In the genomic region with DNA sequence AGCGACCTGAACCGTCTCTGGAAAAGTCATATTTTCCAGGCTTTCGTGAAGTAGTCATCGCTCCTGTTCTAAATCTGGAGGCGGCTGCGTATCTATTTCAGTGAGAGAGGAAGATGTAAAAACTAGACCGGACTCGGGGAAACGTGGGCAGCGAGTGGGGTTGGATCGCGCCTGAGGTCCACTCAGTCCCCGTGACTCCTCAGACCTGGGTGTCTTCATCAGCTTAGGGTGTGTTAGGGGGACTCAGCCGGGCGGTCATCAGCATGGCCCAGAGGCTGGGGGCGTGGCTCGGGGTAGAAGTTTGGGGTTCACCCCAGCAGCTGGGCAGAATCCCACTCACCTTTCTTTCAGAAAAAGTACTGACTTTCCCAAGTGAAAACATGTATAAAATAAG, we compare ENCODE assay signal across 8 mouse cellular contexts.
DNase-seq lines count a peak whose midpoint lies in the region; ATAC-seq and TF ChIP-seq lines count a peak whose summit lies in the region.

No protein-coding gene starts in this region.

- TF ChIP-seq CTCF in MEL (IDR thresholded peaks at IDR 0.05 in 2 of 3, conservative IDR thresholded peaks at IDR 0.05 in 1 of 3; ENCODE audit: control insufficient read depth in 1 of 3, insufficient read depth in 1 of 3, low read depth in 2 of 3, low read length in 3 of 3, poor library complexity in 1 of 3, severe bottlenecking in 1 of 3): no peak

- H3K4me1 ChIP-seq in heart, embryonic 12.5 days (replicated peaks): peaks cover 7% of the 10 kb centered on the region
- H3K4me1 ChIP-seq in MEL (ENCODE audit: control insufficient read depth in 1 of 2, insufficient read depth in 2 of 2, low read length in 2 of 2): peaks cover 0 to 3% of the 10 kb centered on the region in 2 experiments; a peak in 2 of 4 replicates
- peaks cover 8% of the 10 kb centered on the region; the same call in 1 of the 2 replicates for H3K4me1 ChIP-seq in heart, embryonic 16.5 days (ENCODE audit: control insufficient read depth, insufficient read depth, low read length)
- peaks cover 5% of the 10 kb centered on the region; the same call in 1 of the 2 replicates for H3K4me1 ChIP-seq in liver, embryonic 16.5 days (ENCODE audit: control insufficient read depth, low read depth, low read length)

- peak overlapping the region; percentile 63 for H3K4me3 ChIP-seq in heart, embryonic 12.5 days
- peak overlapping the region; percentile 44 to 64 for H3K4me3 ChIP-seq in MEL (ENCODE audit: control insufficient read depth in 1 of 2, insufficient read depth in 1 of 2, low read depth in 2 of 2, low read length in 2 of 2)
- peak overlapping the region; percentile 72 for H3K4me3 ChIP-seq in heart, embryonic 16.5 days (ENCODE audit: low read length)
- peak overlapping the region; percentile 68 for H3K4me3 ChIP-seq in liver, embryonic 16.5 days (ENCODE audit: low read depth, low read length)

- no peak for TF ChIP-seq POLR2A in MEL (IDR thresholded peaks at IDR 0.05; ENCODE audit: control insufficient read depth in 1 of 2, insufficient read depth in 1 of 2, low read depth in 1 of 2, low read length in 2 of 2, poor library complexity in 1 of 2)

- no peaks in the 10 kb centered on the region for H3K27me3 ChIP-seq in heart, embryonic 12.5 days (replicated peaks)
- peaks cover 4 to 5% of the 10 kb centered on the region in 2 experiments for H3K27me3 ChIP-seq in MEL (ENCODE audit: control insufficient read depth in 1 of 2, insufficient read depth in 2 of 2, low read length in 2 of 2)
- no peaks in the 10 kb centered on the region for H3K27me3 ChIP-seq in heart, embryonic 16.5 days (ENCODE audit: control insufficient read depth, insufficient read depth, low read length)
- no peaks in the 10 kb centered on the region for H3K27me3 ChIP-seq in liver, embryonic 16.5 days (ENCODE audit: control insufficient read depth, insufficient read depth, low read depth, low read length)

- peak; percentile 54 for ATAC-seq in heart, embryonic 12.5 days (ENCODE audit: insufficient number of reproducible peaks, low FRiP score)
- peak; percentile 28; the same call in 1 of the 2 replicates for ATAC-seq in heart, embryonic 16.5 days (replicated peaks; ENCODE audit: extremely low read depth, insufficient read depth, low FRiP score)
- peak; percentile 3; the same call in 1 of the 2 replicates for ATAC-seq in liver, embryonic 16.5 days (ENCODE audit: low read depth)

- WGBS in heart, embryonic 12.5 days: 2% methylated on average over 17 of the region's 17 CpGs
- 2% methylated on average over 17 of the region's 17 CpGs for WGBS in heart, embryonic 16.5 days
- WGBS in liver, embryonic 16.5 days (ENCODE audit: insufficient replicate concordance): 2% methylated on average over 17 of the region's 17 CpGs

- no peaks in the 10 kb centered on the region for H3K36me3 ChIP-seq in heart, embryonic 12.5 days
- peaks cover 0 to 9% of the 10 kb centered on the region in 2 experiments; a peak in 2 of 4 replicates for H3K36me3 ChIP-seq in MEL (ENCODE audit: control insufficient read depth in 1 of 2, insufficient read depth in 2 of 2, low read length in 2 of 2)
- H3K36me3 ChIP-seq in heart, embryonic 16.5 days (ENCODE audit: control insufficient read depth, insufficient read depth): no peaks in the 10 kb centered on the region
- H3K36me3 ChIP-seq in liver, embryonic 16.5 days (ENCODE audit: control insufficient read depth, insufficient read depth): no peaks in the 10 kb centered on the region

- no peak for DNase-seq in heart, adult 18-20 months
- no peak for DNase-seq in MEL (ENCODE audit: low read depth, low spot score)
- peak; percentile 76 for DNase-seq in testis, postnatal 10 days (ENCODE audit: low spot score)
- no peak for DNase-seq in Muller cell, postnatal 12 days (ENCODE audit: inconsistent ontology term)
- no peak for DNase-seq in cerebellum, adult 9-10 months

- H3K9me3 ChIP-seq in heart, embryonic 12.5 days (replicated peaks): no peaks in the 10 kb centered on the region
- no peaks in the 10 kb centered on the region for H3K9me3 ChIP-seq in MEL (replicated peaks; ENCODE audit: insufficient read depth, low read length)
- no peaks in the 10 kb centered on the region for H3K9me3 ChIP-seq in heart, embryonic 16.5 days (replicated peaks; ENCODE audit: control insufficient read depth, low read length)
- no peaks in the 10 kb centered on the region for H3K9me3 ChIP-seq in liver, embryonic 16.5 days (replicated peaks; ENCODE audit: control insufficient read depth, low read length)

- peak overlapping the region; percentile 85 for H3K9ac ChIP-seq in heart, embryonic 12.5 days
- peak overlapping the region; percentile 99 for H3K9ac ChIP-seq in MEL (ENCODE audit: control insufficient read depth, low read depth, low read length, poor library complexity, severe bottlenecking)
- H3K9ac ChIP-seq in heart, embryonic 16.5 days (ENCODE audit: low read length): peak overlapping the region; percentile 90
- peak overlapping the region; percentile 76 for H3K9ac ChIP-seq in liver, embryonic 16.5 days (ENCODE audit: low read depth, low read length)

- no peak for TF ChIP-seq EP300 in MEL (IDR thresholded peaks at IDR 0.05; ENCODE audit: low read depth in 1 of 2, low read length in 2 of 2)

- peak overlapping the region; percentile 73 for H3K4me2 ChIP-seq in heart, embryonic 12.5 days
- H3K4me2 ChIP-seq in heart, embryonic 16.5 days (ENCODE audit: low read depth, low read length): peak overlapping the region; percentile 78
- H3K4me2 ChIP-seq in liver, embryonic 16.5 days (ENCODE audit: low read depth, low read length): peak overlapping the region; percentile 94

- H3K27ac ChIP-seq in heart, embryonic 12.5 days (ENCODE audit: poor library complexity, severe bottlenecking): peak overlapping the region; percentile 99
- peak overlapping the region; percentile 79 for H3K27ac ChIP-seq in MEL (ENCODE audit: control insufficient read depth, low read depth, low read length)
- peak overlapping the region; percentile 99 for H3K27ac ChIP-seq in heart, embryonic 16.5 days (ENCODE audit: low read length)
- peak overlapping the region; percentile 76 for H3K27ac ChIP-seq in liver, embryonic 16.5 days (ENCODE audit: low read length)

- TF ChIP-seq RAD21 in MEL (IDR thresholded peaks at IDR 0.05; ENCODE audit: low read depth, low read length): no peak

- H3K79me2 ChIP-seq in MEL (ENCODE audit: control insufficient read depth, insufficient read depth, low read length, poor library complexity): peaks cover 2% of the 10 kb centered on the region

TF ChIP-seq in MEL, 35 proteins besides CTCF, POLR2A, EP300 and RAD21:
- no peak for TF ChIP-seq MEF2A (IDR thresholded peaks at IDR 0.05; ENCODE audit: extremely low read depth, insufficient replicate concordance, low read depth, low read length, poor library complexity, severe bottlenecking)
- TF ChIP-seq TAL1 (IDR thresholded peaks at IDR 0.05; ENCODE audit: low read length): no peak
- no peak for TF ChIP-seq E2F4 (IDR thresholded peaks at IDR 0.05; ENCODE audit: borderline replicate concordance, low read depth, low read length)
- no peak for TF ChIP-seq UBTF (IDR thresholded peaks at IDR 0.05; ENCODE audit: borderline replicate concordance, insufficient read depth, low read depth, low read length)
- no peak for TF ChIP-seq ZC3H11A (IDR thresholded peaks at IDR 0.05; ENCODE audit: low read depth, low read length)
- no peak for TF ChIP-seq JUND (IDR thresholded peaks at IDR 0.05; ENCODE audit: low read depth, low read length)
- TF ChIP-seq GATA1 (IDR thresholded peaks at IDR 0.05; ENCODE audit: low read depth, low read length): no peak
- TF ChIP-seq USF2 (IDR thresholded peaks at IDR 0.05; ENCODE audit: borderline replicate concordance in 1 of 2, insufficient read depth in 1 of 2, low read depth in 1 of 2, low read length in 2 of 2): no peak
- no peak for TF ChIP-seq ELF1 (IDR thresholded peaks at IDR 0.05; ENCODE audit: low read depth, low read length)
- TF ChIP-seq ZNF384 (IDR thresholded peaks at IDR 0.05; ENCODE audit: low read depth, low read length): no peak
- no peak for TF ChIP-seq CHD1 (IDR thresholded peaks at IDR 0.05; ENCODE audit: low read depth, low read length)
- no peak for TF ChIP-seq ETS1 (IDR thresholded peaks at IDR 0.05; ENCODE audit: low read depth, low read length)
- TF ChIP-seq RCOR1 (IDR thresholded peaks at IDR 0.05; ENCODE audit: low read depth, low read length): no peak
- no peak for TF ChIP-seq MAFK (IDR thresholded peaks at IDR 0.05; ENCODE audit: borderline replicate concordance, low read depth, low read length)
- TF ChIP-seq KAT2A (conservative IDR thresholded peaks at IDR 0.05; ENCODE audit: low read depth, low read length): no peak
- no peak for TF ChIP-seq MAZ (IDR thresholded peaks at IDR 0.05; ENCODE audit: low read depth, low read length)
- TF ChIP-seq ZKSCAN1 (IDR thresholded peaks at IDR 0.05; ENCODE audit: low read depth, low read length): no peak

Comparison
In these comparisons a context has a peak if more than half of its experiments do, and no peak if none do; other contexts are left out.
1. ATAC-seq: peak in every context shown above with its lines; median percentile 54 in heart, embryonic 12.5 days; 28 in heart, embryonic 16.5 days; 3 in liver, embryonic 16.5 days.